In genomic region chr3:137952914-137953880, GRCm38 (mm10) we compare ENCODE assay signal across 8 mouse cellular contexts. TPM values are rescaled to one million over a fixed set of nuclear protein-coding genes. Genes with fewer than 3 reads are reported as not detected.
DNase-seq lines count a peak whose midpoint lies in the region; ATAC-seq and TF ChIP-seq lines count a peak whose summit lies in the region.

No protein-coding gene starts in this region.

- peak overlapping the region; percentile 74 for H3K27ac ChIP-seq in hindbrain, embryonic 14.5 days
- H3K27ac ChIP-seq in limb, embryonic 11.5 days (replicated peaks; ENCODE audit: low read depth, low read length): no peak overlapping the region
- H3K27ac ChIP-seq in midbrain, embryonic 12.5 days (replicated peaks): 0 out of 2 replicates have a peak overlapping the region, but pooled peaks have one; percentile 35
- H3K27ac ChIP-seq in stomach, embryonic 15.5 days: peak overlapping the region; percentile 65

- intact Hi-C loops in gastrocnemius, postnatal 36 days (cut with DNase I): no loop called here

- 62% methylated on average over 14 of the region's 14 CpGs for WGBS in hindbrain, embryonic 14.5 days
- WGBS in limb, embryonic 11.5 days: 66% methylated on average over 14 of the region's 14 CpGs
- 65% methylated on average over 14 of the region's 14 CpGs for WGBS in midbrain, embryonic 12.5 days
- 53% methylated on average over 14 of the region's 14 CpGs for WGBS in stomach, embryonic 15.5 days

- H3K27me3 ChIP-seq in G1E (ENCODE audit: insufficient read depth, low read length): no peaks in the 10 kb centered on the region
- H3K27me3 ChIP-seq in erythroblast, embryonic 14.5 days (ENCODE audit: control insufficient read depth): no peaks in the 10 kb centered on the region
- H3K27me3 ChIP-seq in hindbrain, embryonic 14.5 days (ENCODE audit: control insufficient read depth, insufficient read depth, low read length): no peaks in the 10 kb centered on the region
- H3K27me3 ChIP-seq in limb, embryonic 11.5 days (ENCODE audit: control insufficient read depth, insufficient read depth, low read length): no peaks in the 10 kb centered on the region
- no peaks in the 10 kb centered on the region for H3K27me3 ChIP-seq in midbrain, embryonic 12.5 days
- no peaks in the 10 kb centered on the region for H3K27me3 ChIP-seq in stomach, embryonic 15.5 days (replicated peaks)

- H3K36me3 ChIP-seq in G1E (replicated peaks): peaks cover 89% of the 10 kb centered on the region
- H3K36me3 ChIP-seq in erythroblast, embryonic 14.5 days (ENCODE audit: control insufficient read depth): peaks cover 20% of the 10 kb centered on the region
- H3K36me3 ChIP-seq in hindbrain, embryonic 14.5 days (replicated peaks; ENCODE audit: control insufficient read depth, insufficient read depth): no peaks in the 10 kb centered on the region
- H3K36me3 ChIP-seq in limb, embryonic 11.5 days (ENCODE audit: control insufficient read depth, insufficient read depth, low read length): no peaks in the 10 kb centered on the region
- H3K36me3 ChIP-seq in midbrain, embryonic 12.5 days: no peaks in the 10 kb centered on the region
- H3K36me3 ChIP-seq in stomach, embryonic 15.5 days: no peaks in the 10 kb centered on the region

- H3K4me1 ChIP-seq in G1E (ENCODE audit: insufficient read depth, low read depth, low read length): peaks cover 97% of the 10 kb centered on the region
- H3K4me1 ChIP-seq in erythroblast, embryonic 14.5 days (ENCODE audit: control insufficient read depth): peaks cover 95% of the 10 kb centered on the region
- peaks cover 14% of the 10 kb centered on the region for H3K4me1 ChIP-seq in hindbrain, embryonic 14.5 days (replicated peaks; ENCODE audit: control insufficient read depth, insufficient read depth, low read length)
- H3K4me1 ChIP-seq in limb, embryonic 11.5 days (ENCODE audit: control insufficient read depth, insufficient read depth, low read length): 0 out of 2 replicates have a peak, but pooled peaks cover 5% of the 10 kb centered on the region
- H3K4me1 ChIP-seq in midbrain, embryonic 12.5 days: peaks cover 9% of the 10 kb centered on the region; the same call in 1 of the 2 replicates
- H3K4me1 ChIP-seq in stomach, embryonic 15.5 days: peaks cover 19% of the 10 kb centered on the region

- H3K9ac ChIP-seq in hindbrain, embryonic 14.5 days: no peak overlapping the region
- H3K9ac ChIP-seq in limb, embryonic 11.5 days (ENCODE audit: low read length): no peak overlapping the region
- no peak overlapping the region for H3K9ac ChIP-seq in midbrain, embryonic 12.5 days (replicated peaks)
- H3K9ac ChIP-seq in stomach, embryonic 15.5 days: no peak overlapping the region

- H3K4me3 ChIP-seq in G1E (ENCODE audit: low read depth, low read length): peak overlapping the region; percentile 24; the same call in 1 of the 2 replicates
- H3K4me3 ChIP-seq in erythroblast, embryonic 14.5 days (replicated peaks): peak overlapping the region; percentile 20
- H3K4me3 ChIP-seq in hindbrain, embryonic 14.5 days (replicated peaks; ENCODE audit: low read length): no peak overlapping the region
- H3K4me3 ChIP-seq in limb, embryonic 11.5 days (ENCODE audit: low read depth, low read length): no peak overlapping the region
- H3K4me3 ChIP-seq in midbrain, embryonic 12.5 days: no peak overlapping the region
- no peak overlapping the region for H3K4me3 ChIP-seq in stomach, embryonic 15.5 days (replicated peaks)

- no peak for TF ChIP-seq CTCF in G1E (IDR thresholded peaks at IDR 0.05; ENCODE audit: low read depth, low read length)

- peak; percentile 92 for DNase-seq in 416B (ENCODE audit: low read depth)
- no peak for DNase-seq in G1E (ENCODE audit: low spot score)
- peak; percentile 78 for DNase-seq in hindbrain, embryonic 14.5 days (ENCODE audit: low spot score)
- DNase-seq in limb, embryonic 11.5 days (ENCODE audit: low spot score): peak; percentile 56
- no peak for DNase-seq in gastrocnemius, postnatal 36 days

- peak; percentile 10 for ATAC-seq in G1E (ENCODE audit: extremely low read depth, insufficient number of reproducible peaks, low FRiP score, poor library complexity, severe bottlenecking)
- ATAC-seq in hindbrain, embryonic 14.5 days (ENCODE audit: low FRiP score): peak; percentile 88
- 0 out of 2 replicates have a peak, but pooled peaks have one; percentile 15 for ATAC-seq in limb, embryonic 11.5 days (ENCODE audit: insufficient number of reproducible peaks, low FRiP score, low TSS enrichment, low read depth)
- peak; percentile 58; the same call in 1 of the 2 replicates for ATAC-seq in midbrain, embryonic 12.5 days (ENCODE audit: low FRiP score, low read depth)
- ATAC-seq in stomach, embryonic 15.5 days (ENCODE audit: insufficient read depth, low FRiP score, low read depth): peak; percentile 34; the same call in 1 of the 2 replicates

- H3K9me3 ChIP-seq in G1E (replicated peaks): no peaks in the 10 kb centered on the region
- no peaks in the 10 kb centered on the region for H3K9me3 ChIP-seq in erythroblast, embryonic 14.5 days (ENCODE audit: control insufficient read depth, low read length)
- H3K9me3 ChIP-seq in hindbrain, embryonic 14.5 days (ENCODE audit: control insufficient read depth, low read length): no peaks in the 10 kb centered on the region
- no peaks in the 10 kb centered on the region for H3K9me3 ChIP-seq in limb, embryonic 11.5 days (ENCODE audit: control insufficient read depth, low read length)
- no peaks in the 10 kb centered on the region for H3K9me3 ChIP-seq in midbrain, embryonic 12.5 days
- H3K9me3 ChIP-seq in stomach, embryonic 15.5 days: no peaks in the 10 kb centered on the region

- H3K4me2 ChIP-seq in hindbrain, embryonic 14.5 days (replicated peaks): peak overlapping the region; percentile 25
- H3K4me2 ChIP-seq in limb, embryonic 11.5 days (ENCODE audit: low read depth, severe bottlenecking): no peak overlapping the region
- no peak overlapping the region for H3K4me2 ChIP-seq in midbrain, embryonic 12.5 days (replicated peaks)
- H3K4me2 ChIP-seq in stomach, embryonic 15.5 days: no peak overlapping the region

RNA-seq across cellular contexts. Expression of gene Dapp1, which starts 28.1 kb away (rescaled TPM):
- total RNA-seq in G1E (2014; fragmentation: Nextera tagmentation): 288 and 301 TPM in 2 replicates
- 438 and 441 TPM in 2 replicates for total RNA-seq in G1E (2017)
- 14.3 and 37.2 TPM in 2 replicates for polyA plus RNA-seq in G1E (2012)
- 0.18 and 0.29 TPM in 2 replicates for polyA plus RNA-seq in erythroblast, embryonic 14.5 days (2012)
- 2.8 and 3.0 TPM in 2 replicates for polyA plus RNA-seq in hindbrain, embryonic 14.5 days (2014; fragmentation: Nextera tagmentation; extraction: Ambion mirVana)
- 3.0 and 4.2 TPM in 2 replicates for polyA plus RNA-seq in limb, embryonic 11.5 days (2014; fragmentation: Nextera tagmentation; extraction: Ambion mirVana)
- polyA plus RNA-seq in midbrain, embryonic 12.5 days (2016; fragmentation: Nextera tagmentation; extraction: Ambion mirVana): 2.1 and 2.3 TPM in 2 replicates
- 14.5 and 17.0 TPM in 2 replicates for polyA plus RNA-seq in stomach, embryonic 15.5 days (2015; fragmentation: Nextera tagmentation; extraction: Ambion mirVana)
- total RNA-seq in gastrocnemius, postnatal 36 days (2021): 1 to 10 TPM; 1.2 to 1.3 TPM

RNA-seq across cellular contexts. Expression of gene Lamtor3, which starts 34.9 kb away (rescaled TPM):
- 152 and 187 TPM in 2 replicates for total RNA-seq in G1E (2014; fragmentation: Nextera tagmentation)
- total RNA-seq in G1E (2017): 233 and 234 TPM in 2 replicates
- polyA plus RNA-seq in G1E (2012): 27.0 and 38.4 TPM in 2 replicates
- 1.8 and 2.7 TPM in 2 replicates for polyA plus RNA-seq in erythroblast, embryonic 14.5 days (2012)
- 128 and 131 TPM in 2 replicates for polyA plus RNA-seq in hindbrain, embryonic 14.5 days (2014; fragmentation: Nextera tagmentation; extraction: Ambion mirVana)
- 99.3 and 99.8 TPM in 2 replicates for polyA plus RNA-seq in limb, embryonic 11.5 days (2014; fragmentation: Nextera tagmentation; extraction: Ambion mirVana)
- polyA plus RNA-seq in midbrain, embryonic 12.5 days (2016; fragmentation: Nextera tagmentation; extraction: Ambion mirVana): 94.8 and 103 TPM in 2 replicates
- polyA plus RNA-seq in stomach, embryonic 15.5 days (2015; fragmentation: Nextera tagmentation; extraction: Ambion mirVana): 107 and 111 TPM in 2 replicates
- 10 to 100 TPM; 45.2 to 48.5 TPM for total RNA-seq in gastrocnemius, postnatal 36 days (2021)

Comparison
In these comparisons a context has a peak if more than half of its experiments do, and no peak if none do; other contexts are left out.
1. DNase-seq: peak in 416B (single experiment), hindbrain, embryonic 14.5 days (single experiment) and limb, embryonic 11.5 days (single experiment); none in G1E (single experiment) and gastrocnemius, postnatal 36 days (0 of 2).
2. ATAC-seq: peak in every context shown above with its lines; median percentile 88 in hindbrain, embryonic 14.5 days; 58 in midbrain, embryonic 12.5 days; 34 in stomach, embryonic 15.5 days; 15 in limb, embryonic 11.5 days; 10 in G1E.
3. H3K4me3 ChIP-seq: peak in G1E (single experiment) and erythroblast, embryonic 14.5 days (single experiment); none in hindbrain, embryonic 14.5 days (single experiment), limb, embryonic 11.5 days (single experiment), midbrain, embryonic 12.5 days (single experiment) and stomach, embryonic 15.5 days (single experiment).